Mouse (Mus musculus) liver (tissue): ENCODE measurements at regions not wholly inside any gene's neighbourhood (a gene's known extent, or its start where the extent isn't known, plus 50 kb on each side); places are given as distances from the start of the nearest gene placed in this dataset.
A peak's percentile ranks its signal among the peaks of the same experiment; 100 is the strongest.

Experiments used
- DNase-seq: peaks from one replicate; pipeline ENCODE4 v3.0.0-alpha.2; 2020; ENCODE audit warnings: mixed read lengths

DNA sequence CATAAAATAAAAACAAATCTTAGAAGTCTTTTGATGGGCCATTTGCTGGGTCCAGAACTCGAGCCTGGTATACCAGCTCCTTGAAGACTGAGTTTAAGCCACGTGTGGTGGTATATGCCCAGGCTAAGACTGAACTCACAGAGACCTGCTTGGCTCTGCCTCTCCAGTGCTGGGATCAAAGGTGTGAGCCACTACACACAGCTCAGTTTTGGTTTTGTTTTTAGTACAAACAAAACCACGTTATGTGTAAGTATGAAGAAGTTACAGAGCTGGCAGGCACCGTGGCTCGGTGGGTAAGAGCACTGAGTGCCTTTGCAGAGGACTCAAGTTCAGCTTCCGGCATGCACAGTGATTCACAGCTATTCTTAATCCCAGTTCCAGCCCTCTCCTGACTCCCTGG, 75.6 kb downstream of the Wdr5 start:
- no peak for DNase-seq

DNA sequence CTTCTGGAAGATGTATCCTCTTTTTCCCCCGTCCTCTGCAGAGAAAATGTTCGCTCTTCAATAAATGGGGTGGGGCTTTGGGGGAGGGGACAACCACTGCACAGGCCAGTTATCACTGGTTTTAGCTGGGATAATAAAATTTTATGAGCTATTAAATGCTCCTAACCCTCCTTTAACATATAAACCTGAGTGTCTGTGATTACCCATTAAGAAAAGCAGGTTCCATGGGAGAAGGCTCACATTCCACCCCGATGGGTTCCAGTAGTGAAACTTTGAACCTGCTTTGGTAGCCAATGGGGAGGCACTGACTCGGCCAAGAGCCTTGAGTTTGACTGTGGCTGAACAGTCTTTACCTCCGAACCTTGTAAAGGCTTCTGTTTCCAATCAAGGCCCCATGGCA, 76.7 kb downstream of the Wdr5 start:
- no peak for DNase-seq

DNA sequence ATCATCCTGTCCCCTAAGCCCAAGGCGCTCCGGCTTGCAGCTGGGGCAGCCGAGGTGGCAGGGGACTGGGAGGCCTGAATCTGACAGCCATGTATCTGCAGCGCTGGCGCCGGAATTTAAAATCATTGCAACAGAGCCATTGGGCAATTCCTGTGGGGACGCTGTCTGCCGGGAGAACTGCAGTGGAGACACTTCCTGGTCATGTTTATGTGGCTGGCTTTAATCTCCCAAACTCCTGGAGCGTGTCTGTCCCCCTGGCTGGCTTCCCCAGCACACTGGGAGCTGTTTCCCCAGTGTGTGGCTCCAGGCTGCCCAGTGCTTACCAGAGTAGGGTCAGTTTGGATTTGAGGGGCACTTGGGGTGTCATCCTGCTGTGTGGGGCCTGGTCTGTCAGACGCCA, 78.4 kb downstream of the Wdr5 start:
- peak; percentile 39 for DNase-seq

DNA sequence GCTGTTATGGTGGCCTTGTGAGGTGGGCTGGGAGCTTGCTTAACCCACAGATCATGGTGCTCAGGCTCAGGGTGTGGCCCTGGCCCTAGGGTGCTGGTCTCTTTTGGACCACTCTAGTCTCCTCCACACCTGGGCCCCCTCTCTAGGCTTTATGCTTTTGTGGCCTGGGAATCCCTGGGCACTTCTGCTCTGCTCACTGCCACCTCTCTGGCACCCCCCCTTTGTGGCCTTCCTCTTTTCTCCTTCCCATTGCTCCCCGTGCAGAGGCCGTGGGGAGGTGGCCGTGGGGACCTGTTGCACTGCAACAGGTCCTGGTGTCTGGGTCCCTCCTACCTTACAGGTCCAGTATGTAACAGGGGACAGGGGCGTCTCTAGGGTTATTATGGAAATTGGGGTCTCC, 80.3 kb downstream of the Wdr5 start:
- no peak for DNase-seq

DNA sequence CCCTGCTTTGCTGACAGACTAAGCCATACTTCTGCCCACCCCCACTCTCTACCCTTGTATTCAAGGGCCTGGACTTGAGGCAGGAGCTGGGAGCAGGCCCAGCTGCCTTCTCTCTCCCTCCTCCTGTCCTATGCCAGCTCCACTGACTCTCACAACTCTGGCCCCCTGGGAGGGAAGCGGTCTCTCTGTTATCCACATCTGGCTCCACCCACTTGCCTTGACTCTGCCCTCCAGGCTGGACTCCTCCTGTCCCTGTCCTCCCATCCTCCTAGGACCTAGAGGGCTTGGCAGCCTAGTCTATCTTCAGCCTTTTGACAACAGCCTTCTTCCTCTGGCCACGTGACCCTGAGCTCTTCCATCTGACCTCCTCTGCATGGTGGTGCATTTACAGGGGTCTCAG, 80.0 kb upstream of the Rxra start:
- peak; percentile 16 for DNase-seq

DNA sequence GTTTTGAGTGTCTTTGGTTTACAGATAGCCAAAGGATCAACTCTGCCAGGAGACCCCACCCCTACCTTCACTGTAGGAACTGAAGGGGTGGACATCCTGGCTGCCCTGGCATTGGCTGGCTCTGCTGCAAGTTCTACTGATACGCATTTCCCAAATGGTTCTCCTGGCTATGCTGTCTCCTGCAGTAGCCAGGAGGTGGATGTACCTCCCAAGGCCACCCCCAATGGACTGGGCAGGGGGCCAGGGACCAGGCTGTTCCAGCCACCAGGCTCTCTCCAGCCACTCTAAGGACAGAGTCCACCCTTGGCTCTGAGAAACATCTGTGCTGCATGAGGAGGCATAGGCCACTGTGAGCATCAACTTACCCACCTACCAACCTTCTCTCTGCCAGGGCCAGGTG, 79.3 kb upstream of the Rxra start:
- DNase-seq = no peak

DNA sequence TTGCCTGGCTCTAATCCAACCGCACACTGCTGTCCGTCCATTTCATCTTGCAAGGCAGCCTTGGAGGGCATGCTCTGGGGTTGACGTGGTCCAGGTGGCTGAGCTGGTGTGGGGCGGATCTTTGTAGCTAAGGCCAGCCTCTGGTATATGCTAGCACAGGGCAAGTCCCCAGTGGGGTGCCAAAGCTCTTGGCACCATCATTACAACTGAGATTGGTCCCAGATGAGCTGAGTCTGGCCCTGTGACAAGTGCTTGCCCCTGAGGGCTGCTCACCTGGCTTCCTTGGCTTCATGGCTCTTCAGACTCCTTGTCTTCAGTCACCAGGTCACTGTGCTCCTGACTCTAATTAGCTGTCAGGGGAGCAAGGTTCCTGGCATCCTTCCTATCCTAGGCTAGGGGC, 78.3 kb upstream of the Rxra start:
- DNase-seq = no peak

DNA sequence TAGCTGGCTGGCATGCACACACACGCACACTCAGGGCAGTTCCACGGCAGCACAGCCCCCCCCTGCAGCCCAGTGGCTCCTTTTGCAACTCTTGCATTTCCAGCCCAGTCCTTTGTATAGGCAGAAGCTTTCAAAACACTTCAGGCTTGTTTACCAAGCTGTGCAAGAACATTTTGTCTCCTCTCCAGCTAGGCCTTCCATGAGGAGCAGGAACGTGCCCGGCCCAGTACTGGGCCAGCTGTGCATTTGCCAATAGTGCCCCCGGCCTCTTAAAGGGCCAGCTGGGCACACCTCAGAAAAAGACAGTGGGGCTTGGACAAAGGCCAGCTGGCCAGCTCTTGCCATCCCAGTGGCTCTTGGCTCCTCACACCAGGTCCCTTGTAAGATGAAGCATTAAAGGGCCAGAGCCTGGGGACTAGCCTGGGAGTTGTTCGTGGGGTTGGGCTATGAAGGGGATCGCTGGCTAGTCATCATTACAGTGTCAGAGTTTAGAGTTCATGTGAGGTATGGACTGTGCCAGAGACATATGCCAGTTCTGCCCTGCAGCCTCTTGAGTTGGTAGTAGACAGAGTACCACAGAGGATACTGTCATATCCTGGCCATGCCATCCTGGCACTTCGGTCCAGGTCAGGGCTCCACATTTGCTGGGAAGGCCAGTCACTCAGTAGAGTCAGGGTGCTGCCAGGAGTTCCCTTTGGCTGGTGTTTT, 77.0 kb upstream of the Rxra start:
- no peak for DNase-seq

DNA sequence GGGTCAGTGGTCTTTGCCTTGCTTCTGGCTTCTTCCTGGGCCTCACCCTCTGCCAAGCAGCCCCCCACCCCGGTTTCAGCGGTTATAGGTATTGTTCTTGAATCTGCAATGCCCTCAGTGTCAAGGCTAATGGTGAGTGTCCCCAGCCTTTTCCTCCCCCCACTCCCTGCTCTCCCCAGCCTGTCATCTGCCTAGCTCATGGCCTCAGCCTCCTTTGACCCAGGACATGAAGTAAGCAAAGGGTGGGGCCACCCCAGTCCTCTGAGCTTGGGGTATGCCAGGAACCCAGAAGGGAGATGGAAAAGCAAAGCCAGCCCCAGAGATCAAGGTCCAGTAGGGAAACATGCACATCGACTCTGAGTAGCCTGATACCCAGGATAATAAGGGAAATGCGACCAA, 76.5 kb upstream of the Rxra start:
- no peak for DNase-seq

DNA sequence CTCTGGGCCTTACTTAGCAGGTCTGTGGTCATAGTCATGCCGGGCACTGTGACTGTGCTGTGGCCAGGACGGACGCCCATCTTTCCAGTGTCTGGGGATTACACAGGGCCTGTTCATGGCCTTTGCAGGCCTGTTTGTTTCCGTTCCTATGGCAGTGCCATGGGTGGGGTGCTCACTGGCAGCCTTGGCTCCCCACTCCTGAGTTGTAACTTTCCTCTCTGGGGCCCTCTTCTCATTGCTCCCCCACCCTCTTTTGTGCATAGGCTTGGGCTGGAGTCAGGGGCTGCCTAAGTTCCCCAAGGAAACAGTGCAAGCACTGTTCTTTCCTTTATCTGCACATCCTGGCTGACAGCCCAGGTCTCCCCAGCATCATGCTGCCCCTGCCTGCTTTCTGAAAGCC, 72.9 kb upstream of the Rxra start:
- no peak for DNase-seq

DNA sequence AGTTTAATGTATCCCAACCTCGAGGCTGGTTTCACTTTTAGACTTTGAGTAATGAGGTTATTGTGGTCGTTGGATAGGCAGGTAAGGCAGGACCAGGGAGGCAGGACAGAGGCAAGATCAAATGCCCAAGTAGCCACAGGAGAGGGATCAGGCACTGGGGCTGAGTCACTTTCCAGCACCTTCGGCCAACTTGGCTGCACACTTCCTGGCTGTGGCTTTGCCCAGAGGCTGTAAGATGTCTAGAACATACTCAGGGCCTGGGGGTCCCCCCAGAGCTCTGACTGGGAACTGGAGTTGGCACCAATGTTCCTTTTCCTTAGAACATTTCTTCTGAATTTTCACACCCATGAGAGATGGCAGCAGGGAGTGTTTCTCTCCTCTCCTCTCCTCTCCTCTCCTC, 71.7 kb upstream of the Rxra start:
- no peak for DNase-seq

DNA sequence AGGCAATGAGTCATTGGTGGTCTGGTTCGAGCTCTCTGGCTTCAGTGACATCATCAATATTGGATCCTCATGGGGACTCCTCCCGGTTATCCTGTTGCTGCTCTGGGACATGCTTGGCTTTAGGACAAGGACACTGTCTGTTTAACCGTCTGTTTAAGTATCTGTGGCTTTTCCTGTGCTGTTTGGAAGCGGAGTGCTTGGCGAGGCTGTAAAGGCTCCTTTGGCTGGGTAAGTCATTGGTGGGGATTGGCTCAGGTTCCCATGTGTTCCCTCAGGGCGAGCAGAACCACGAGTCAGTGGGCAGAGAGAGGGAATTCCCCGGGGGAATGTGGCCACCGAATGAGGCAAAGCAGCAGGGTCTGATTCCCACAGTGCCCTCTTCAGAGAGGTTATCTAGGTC, 69.4 kb upstream of the Rxra start:
- DNase-seq = no peak

DNA sequence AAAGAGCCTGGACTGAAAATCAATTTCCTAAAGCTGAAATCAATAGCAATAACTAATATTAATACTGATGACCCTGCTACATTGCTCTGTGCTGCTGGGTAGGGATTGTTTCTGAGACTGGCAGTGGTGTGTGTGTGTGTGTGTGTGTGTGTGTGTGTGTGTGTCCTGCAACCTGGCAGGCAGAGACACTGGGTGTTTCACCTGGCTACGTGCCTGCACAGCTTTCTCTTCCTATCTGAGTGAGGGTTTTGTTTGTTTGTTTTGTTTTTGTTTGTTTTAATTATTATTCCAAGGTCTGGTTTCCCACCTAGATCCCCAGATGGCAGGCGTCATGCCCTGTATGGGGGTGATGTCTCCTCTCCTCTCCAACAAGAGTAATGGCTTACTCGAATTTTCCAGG, 54.5 kb upstream of the Rxra start:
- no peak for DNase-seq

DNA sequence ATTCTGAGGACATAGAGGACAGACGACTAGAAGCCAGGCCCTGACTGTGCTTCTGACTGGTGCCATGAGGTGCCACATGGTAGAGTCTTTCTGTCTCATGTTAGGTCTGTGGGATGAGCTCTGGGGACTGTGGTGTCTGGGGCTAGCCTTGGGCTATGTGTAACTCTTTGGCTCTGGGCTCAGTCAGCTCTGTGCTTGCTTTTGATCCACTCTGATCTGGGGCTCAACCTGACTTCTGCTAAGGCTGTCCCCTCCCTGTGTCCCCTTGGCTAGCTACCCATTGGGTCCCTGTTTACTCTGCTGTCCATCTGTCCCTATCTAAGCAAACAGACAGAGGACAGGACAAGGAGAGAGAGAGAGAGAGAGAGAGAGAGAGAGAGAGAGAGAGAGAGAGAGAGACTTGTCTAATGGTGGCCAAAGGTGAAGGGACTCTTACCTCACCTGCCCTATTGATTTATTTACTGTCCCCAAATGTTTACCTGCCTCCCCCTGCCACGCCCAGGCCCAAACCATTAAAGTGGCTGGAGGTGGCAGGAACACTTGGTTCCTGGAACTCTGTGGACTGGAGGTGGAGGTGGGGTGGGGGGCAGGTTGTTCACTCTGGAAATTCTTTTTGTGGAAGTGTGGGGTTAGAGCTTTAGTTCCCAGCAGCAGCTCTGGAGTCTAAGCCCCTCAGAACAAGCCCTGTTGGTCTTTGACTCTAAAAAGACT, 51.4 kb upstream of the Rxra start:
- peak; percentile 45 for DNase-seq
